Mouse (Mus musculus): ENCODE measurements around the gene Zglp1. TPM values are rescaled to one million over a fixed set of nuclear protein-coding genes. Genes with fewer than 3 reads are reported as not detected.
"Not testable (repeated sequence)": the region's sequence is repeated elsewhere in the genome, so short reads cannot be mapped to it uniquely, and the experiment has no call there.

Zglp1 gene
- polyA plus RNA-seq, 1 experiment from 2014 or later, result not detected

DNA sequence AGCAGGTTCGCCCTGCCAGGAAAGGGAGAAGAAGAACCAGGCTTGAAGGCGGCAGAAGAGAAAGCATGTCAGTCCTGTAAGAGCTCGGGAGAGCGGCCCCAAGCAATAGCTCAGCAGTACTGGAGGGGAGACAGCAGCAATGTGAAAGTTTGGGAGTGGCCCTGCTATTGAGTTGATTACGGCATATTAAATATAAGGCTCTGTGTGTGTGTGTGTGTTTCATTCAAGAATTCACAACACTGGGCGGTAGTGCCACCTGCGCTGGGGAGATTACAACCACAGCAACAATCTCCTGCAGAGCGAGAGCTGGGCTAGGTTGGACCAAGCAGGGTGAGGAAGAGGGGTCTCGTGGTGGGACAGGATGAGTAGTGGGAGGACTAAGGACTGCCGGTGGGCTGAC is 15.3 kb downstream of the Zglp1 start:
- no peak overlapping the region for H3K4me2 ChIP-seq
- no peak overlapping the region for H3K27ac ChIP-seq
- ATAC-seq (replicated peaks; ENCODE audit: insufficient number of reproducible peaks, insufficient read depth, low FRiP score, low read depth), result no peak
- H3K4me3 ChIP-seq, result no peak overlapping the region
- H3K27me3 ChIP-seq, result no peaks in the 10 kb centered on the region
- H3K4me1 ChIP-seq (replicated peaks), result no peaks in the 10 kb centered on the region
- H3K9ac ChIP-seq, result no peak overlapping the region
- H3K36me3 ChIP-seq, result no peaks in the 10 kb centered on the region
- WGBS, result 52% methylated on average over 10 of the region's 10 CpGs
- H3K9me3 ChIP-seq (replicated peaks), result no peaks in the 10 kb centered on the region

DNA sequence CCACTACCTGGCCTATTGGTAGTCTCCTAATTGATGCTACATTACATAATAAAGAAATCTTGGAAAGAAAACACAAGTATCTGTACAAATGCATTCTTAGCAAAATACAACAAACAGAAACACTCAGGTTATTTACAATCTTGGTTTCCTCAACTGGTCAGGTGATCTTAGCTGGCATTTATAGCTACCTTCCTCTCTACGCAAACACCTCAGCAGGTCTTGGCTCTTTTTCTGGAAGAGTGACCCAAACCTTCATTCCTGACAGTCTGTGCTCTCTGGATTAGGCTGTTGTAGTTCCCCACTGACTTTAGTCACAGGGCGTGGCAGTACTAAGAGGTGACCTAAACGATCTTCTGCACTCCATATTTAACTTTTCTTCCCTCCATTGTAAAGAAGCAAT is 21.7 kb downstream of the Zglp1 start:
- ATAC-seq (replicated peaks; ENCODE audit: insufficient number of reproducible peaks, insufficient read depth, low FRiP score, low read depth), result no peak
- Histone ChIP-seq H3K36me3 (no peaks in the 10 kb centered on the region), H3K27me3 (0 out of 2 replicates have a peak, but pooled peaks cover 3% of the 10 kb centered on the region), H3K9me3 (replicated peaks) (no peaks in the 10 kb centered on the region), H3K27ac (no peak overlapping the region), H3K4me2 (no peak overlapping the region), H3K9ac (no peak overlapping the region), H3K4me3 (no peak overlapping the region), H3K4me1 (replicated peaks) (no peaks in the 10 kb centered on the region)
- 69% methylated on average over 3 of the region's 3 CpGs for WGBS

DNA sequence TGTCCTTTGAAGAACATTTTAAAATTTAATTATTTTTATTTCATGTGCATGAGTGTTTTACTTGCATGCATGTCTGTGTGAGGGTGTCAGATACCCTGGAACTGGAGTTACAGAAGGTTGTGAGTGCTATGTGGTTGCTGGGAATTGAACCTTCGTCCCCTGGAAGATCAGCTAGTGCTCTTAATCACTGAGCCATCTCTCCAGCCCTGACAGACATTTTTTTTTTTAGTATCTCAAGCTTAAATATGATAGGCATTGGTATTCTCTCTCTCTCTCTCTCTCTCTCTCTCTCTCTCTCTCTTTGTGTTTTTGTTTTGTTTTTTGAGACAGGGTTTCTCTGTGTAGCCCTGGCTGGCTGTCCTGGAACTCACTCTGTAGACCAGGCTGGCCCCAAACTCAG is 22.1 kb downstream of the Zglp1 start:
- H3K36me3 ChIP-seq; H3K9ac ChIP-seq; H3K4me3 ChIP-seq; ATAC-seq (replicated peaks; ENCODE audit: insufficient number of reproducible peaks, insufficient read depth, low FRiP score, low read depth); H3K9me3 ChIP-seq (replicated peaks); H3K4me1 ChIP-seq (replicated peaks); H3K27ac ChIP-seq; H3K4me2 ChIP-seq; H3K27me3 ChIP-seq: not testable (repeated sequence)
- WGBS, result 55% methylated on average over 1 of the region's 1 CpGs

DNA sequence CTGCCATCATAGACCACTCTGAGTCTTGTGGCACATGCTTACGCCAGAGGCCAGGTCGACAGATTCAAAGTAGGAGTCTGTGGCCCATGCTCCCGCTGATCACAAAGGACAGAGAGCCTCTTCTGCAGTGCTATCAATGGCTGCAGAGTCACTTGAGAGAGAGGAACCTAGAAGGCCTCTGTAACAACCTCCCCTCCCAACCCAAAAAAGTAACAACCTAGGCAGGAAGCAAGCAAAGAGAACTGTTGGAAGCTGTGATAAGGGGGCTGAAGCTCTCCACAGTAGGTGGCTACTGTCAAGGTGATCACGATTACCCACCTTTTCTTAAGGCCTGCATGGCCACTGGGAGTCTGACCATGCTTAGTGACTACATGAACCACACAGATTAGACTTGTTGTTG is 23.3 kb downstream of the Zglp1 start:
- ATAC-seq (replicated peaks; ENCODE audit: insufficient number of reproducible peaks, insufficient read depth, low FRiP score, low read depth), result no peak
- Histone ChIP-seq H3K27me3 (peaks cover 14% of the 10 kb centered on the region), H3K4me2 (no peak overlapping the region), H3K9me3 (replicated peaks) (no peaks in the 10 kb centered on the region), H3K9ac (no peak overlapping the region), H3K4me1 (replicated peaks) (peaks cover 1% of the 10 kb centered on the region), H3K27ac (no peak overlapping the region), H3K4me3 (no peak overlapping the region), H3K36me3 (no peaks in the 10 kb centered on the region)
- WGBS, result 81% methylated on average over 4 of the region's 4 CpGs

DNA sequence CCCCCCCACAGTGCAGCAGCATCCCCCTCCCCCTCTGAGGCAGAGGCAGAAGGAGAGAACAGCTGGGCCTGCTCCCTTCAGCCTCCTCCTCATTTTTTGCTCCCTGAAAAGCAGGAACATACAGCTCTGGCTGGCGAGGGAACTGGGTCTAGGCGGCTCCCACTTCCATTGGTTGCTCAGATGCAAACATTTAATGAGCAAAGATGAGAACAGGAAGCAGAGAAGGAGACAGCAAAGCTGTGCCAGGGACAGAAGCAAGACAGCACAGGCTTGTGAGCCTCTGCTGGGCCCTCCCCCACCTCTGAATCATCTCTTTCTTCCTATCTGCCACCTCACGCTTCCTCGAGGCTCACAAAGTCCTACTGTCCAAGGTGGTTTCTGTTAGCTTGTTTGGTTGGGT is 25.6 kb downstream of the Zglp1 start:
- peaks cover 37% of the 10 kb centered on the region for H3K27me3 ChIP-seq

DNA sequence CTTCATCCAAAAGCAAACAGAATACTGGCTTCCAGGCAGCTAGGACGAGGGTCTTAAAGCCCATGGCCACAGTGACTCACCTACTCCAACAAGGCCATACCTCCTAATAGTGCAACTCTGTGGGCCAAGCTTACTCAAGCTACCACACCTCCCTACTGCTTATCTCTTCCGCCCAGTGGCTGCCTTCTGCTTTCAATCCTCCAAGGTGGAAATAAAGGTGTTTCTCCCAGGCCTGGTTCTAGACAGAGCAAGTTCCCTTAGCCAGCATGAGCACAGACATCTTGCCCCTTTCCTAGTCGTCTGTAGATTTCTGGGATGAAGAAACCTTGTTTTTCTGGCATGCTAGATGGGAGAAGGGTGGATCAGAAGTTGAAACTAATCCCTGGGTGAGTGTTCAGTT is 27.1 kb downstream of the Zglp1 start:
- WGBS, result 77% methylated on average over 3 of the region's 3 CpGs
- no peaks in the 10 kb centered on the region for H3K9me3 ChIP-seq (replicated peaks)

More for the DNA sequence above, 25.6 kb downstream of the Zglp1 start:
- Histone ChIP-seq H3K4me2 (no peak overlapping the region), H3K9ac (no peak overlapping the region), H3K36me3 (no peaks in the 10 kb centered on the region), H3K4me1 (replicated peaks) (peaks cover 23% of the 10 kb centered on the region), H3K4me3 (no peak overlapping the region), H3K27ac (no peak overlapping the region), H3K9me3 (replicated peaks) (no peaks in the 10 kb centered on the region)
- ATAC-seq (replicated peaks; ENCODE audit: insufficient number of reproducible peaks, insufficient read depth, low FRiP score, low read depth), result no peak
- 41% methylated on average over 4 of the region's 4 CpGs for WGBS

DNA sequence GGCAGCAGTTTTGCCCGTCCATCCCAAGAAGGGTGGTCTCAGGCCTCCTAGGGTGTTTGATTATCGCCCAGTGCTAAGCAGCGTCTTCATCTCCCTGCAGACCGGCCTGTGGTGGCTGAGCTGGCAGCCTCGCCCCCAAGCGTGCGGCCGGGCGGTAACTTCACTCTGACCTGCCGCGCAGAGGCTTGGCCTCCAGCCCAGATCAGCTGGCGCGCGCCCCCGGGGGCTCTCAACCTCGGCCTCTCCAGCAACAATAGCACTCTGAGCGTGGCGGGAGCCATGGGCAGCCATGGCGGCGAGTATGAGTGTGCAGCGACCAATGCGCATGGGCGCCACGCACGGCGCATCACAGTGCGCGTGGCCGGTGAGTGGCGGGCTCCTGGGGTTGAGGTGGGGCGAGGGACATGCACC is 29.4 kb downstream of the Zglp1 start:
- H3K36me3 ChIP-seq, result no peaks in the 10 kb centered on the region
- no peak overlapping the region for H3K27ac ChIP-seq
- peak; percentile 71 for ATAC-seq (replicated peaks; ENCODE audit: insufficient number of reproducible peaks, insufficient read depth, low FRiP score, low read depth)
- H3K4me1 ChIP-seq (replicated peaks), result peaks cover 43% of the 10 kb centered on the region
- H3K4me3 ChIP-seq, result peak overlapping the region; percentile 45
- WGBS, result 3% methylated on average over 31 of the region's 31 CpGs
- H3K4me2 ChIP-seq, result peak overlapping the region; percentile 73
- H3K9me3 ChIP-seq (replicated peaks), result no peaks in the 10 kb centered on the region
- H3K9ac ChIP-seq, result peak overlapping the region; percentile 31; the same call in 1 of the 2 replicates
- peaks cover 73% of the 10 kb centered on the region for H3K27me3 ChIP-seq

More for the DNA sequence above, 27.1 kb downstream of the Zglp1 start:
- ATAC-seq (replicated peaks; ENCODE audit: insufficient number of reproducible peaks, insufficient read depth, low FRiP score, low read depth), result no peak
- Histone ChIP-seq H3K4me2 (no peak overlapping the region), H3K27me3 (peaks cover 52% of the 10 kb centered on the region), H3K27ac (no peak overlapping the region), H3K9ac (no peak overlapping the region), H3K36me3 (no peaks in the 10 kb centered on the region), H3K4me1 (replicated peaks) (peaks cover 31% of the 10 kb centered on the region), H3K4me3 (no peak overlapping the region)

DNA sequence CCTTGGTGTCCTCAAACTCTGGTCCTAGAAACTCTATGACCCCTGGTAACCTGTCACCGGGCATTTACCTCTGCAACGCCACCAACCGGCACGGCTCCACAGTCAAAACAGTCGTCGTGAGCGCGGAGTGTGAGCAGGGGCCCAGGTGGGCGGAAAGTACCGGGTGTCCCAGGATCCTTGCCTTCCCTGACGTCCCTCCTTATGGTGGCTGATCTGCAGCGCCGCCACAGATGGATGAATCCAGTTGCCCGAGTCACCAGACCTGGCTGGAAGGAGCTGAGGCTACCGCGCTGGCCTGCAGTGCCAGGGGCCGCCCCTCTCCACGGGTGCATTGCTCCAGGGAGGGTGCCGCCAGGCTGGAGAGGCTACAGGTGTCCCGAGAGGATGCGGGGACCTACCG is 30.2 kb downstream of the Zglp1 start:
- Histone ChIP-seq H3K4me3 (peak overlapping the region; percentile 45), H3K36me3 (no peaks in the 10 kb centered on the region), H3K4me1 (replicated peaks) (peaks cover 51% of the 10 kb centered on the region), H3K27ac (no peak overlapping the region), H3K4me2 (peak overlapping the region; percentile 73), H3K9me3 (replicated peaks) (no peaks in the 10 kb centered on the region), H3K27me3 (peaks cover 82% of the 10 kb centered on the region), H3K9ac (peak overlapping the region; percentile 35; the same call in 1 of the 2 replicates)
- WGBS, result 5% methylated on average over 22 of the region's 22 CpGs
- ATAC-seq (replicated peaks; ENCODE audit: insufficient number of reproducible peaks, insufficient read depth, low FRiP score, low read depth), result no peak

DNA sequence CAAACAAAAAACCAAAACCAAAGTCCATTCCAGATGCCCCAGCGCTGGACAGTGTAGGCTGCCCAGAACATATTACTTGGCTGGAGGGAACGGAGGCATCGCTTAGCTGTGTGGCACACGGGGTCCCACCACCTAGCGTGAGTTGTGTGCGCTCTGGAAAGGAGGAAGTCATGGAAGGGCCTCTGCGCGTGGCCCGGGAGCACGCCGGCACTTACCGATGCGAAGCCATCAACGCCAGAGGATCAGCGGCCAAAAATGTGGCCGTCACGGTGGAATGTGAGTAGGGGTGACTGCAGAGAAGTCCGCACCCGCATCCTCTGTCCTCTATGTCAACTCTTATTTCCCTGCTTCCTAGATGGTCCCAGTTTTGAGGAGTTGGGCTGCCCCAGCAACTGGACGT is 30.7 kb downstream of the Zglp1 start:
- Histone ChIP-seq H3K9ac (0 out of 2 replicates have a peak overlapping the region, but pooled peaks have one; percentile 35), H3K36me3 (no peaks in the 10 kb centered on the region), H3K4me3 (no peak overlapping the region), H3K4me1 (replicated peaks) (peaks cover 56% of the 10 kb centered on the region), H3K27ac (no peak overlapping the region), H3K9me3 (replicated peaks) (no peaks in the 10 kb centered on the region), H3K27me3 (peaks cover 84% of the 10 kb centered on the region), H3K4me2 (peak overlapping the region; percentile 73)
- ATAC-seq (replicated peaks; ENCODE audit: insufficient number of reproducible peaks, insufficient read depth, low FRiP score, low read depth), result no peak
- WGBS, result 14% methylated on average over 20 of the region's 20 CpGs

DNA sequence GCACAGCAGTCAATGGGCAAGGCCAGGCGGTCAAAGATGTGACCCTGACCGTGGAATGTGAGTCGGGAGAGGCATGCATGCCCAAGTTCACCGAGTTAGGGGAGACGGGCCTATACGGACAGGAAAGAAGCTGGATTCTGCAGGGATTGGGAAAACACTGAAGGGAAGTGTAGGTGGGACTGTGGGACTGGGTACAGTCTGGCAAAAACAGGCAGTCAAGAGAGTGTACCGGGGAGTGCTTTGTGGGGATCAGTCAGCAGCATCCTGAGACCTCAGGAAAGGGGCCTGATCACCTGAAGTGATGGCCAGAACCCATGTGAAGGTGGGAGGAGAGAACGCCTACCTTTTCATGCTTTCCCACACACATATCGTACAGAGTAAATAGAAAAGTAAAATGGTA is 31.3 kb downstream of the Zglp1 start:
- peaks cover 84% of the 10 kb centered on the region for H3K27me3 ChIP-seq
- H3K9ac ChIP-seq, result no peak overlapping the region
- no peak overlapping the region; the same call in 1 of the 2 replicates for H3K4me3 ChIP-seq
- ATAC-seq (replicated peaks; ENCODE audit: insufficient number of reproducible peaks, insufficient read depth, low FRiP score, low read depth), result no peak
- peaks cover 62% of the 10 kb centered on the region for H3K4me1 ChIP-seq (replicated peaks)
- 35% methylated on average over 9 of the region's 9 CpGs for WGBS
- H3K4me2 ChIP-seq, result no peak overlapping the region
- H3K27ac ChIP-seq, result no peak overlapping the region
- H3K9me3 ChIP-seq (replicated peaks), result no peaks in the 10 kb centered on the region
- no peaks in the 10 kb centered on the region for H3K36me3 ChIP-seq

DNA sequence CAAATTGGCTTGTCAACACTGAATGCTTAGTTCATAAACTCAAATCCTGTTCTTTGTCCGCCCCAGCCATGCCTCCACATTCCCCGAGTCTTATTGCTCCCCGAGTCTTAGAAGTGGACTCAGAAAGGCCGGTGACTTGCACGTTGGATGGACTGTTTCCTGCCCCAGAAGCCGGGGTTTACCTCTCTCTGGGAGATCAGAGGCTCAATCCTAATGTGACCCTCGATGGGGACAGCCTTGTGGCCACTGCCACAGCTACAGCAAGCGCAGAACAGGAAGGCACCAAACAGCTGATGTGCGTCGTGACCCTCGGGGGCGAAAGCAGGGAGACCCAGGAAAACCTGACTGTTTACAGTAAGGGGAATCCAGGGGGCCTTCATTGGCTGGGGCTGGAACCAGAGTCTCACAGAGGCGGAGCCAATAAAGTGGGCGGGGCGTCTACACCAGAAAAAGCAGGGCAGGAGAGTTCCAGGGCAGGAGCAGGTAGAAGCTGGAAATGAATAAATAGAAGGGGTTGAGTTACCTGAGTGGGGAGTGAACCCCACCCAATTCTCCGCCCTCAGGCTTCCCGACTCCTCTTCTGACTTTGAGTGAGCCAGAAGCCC is 32.3 kb downstream of the Zglp1 start:
- no peak for ATAC-seq (replicated peaks; ENCODE audit: insufficient number of reproducible peaks, insufficient read depth, low FRiP score, low read depth)

DNA sequence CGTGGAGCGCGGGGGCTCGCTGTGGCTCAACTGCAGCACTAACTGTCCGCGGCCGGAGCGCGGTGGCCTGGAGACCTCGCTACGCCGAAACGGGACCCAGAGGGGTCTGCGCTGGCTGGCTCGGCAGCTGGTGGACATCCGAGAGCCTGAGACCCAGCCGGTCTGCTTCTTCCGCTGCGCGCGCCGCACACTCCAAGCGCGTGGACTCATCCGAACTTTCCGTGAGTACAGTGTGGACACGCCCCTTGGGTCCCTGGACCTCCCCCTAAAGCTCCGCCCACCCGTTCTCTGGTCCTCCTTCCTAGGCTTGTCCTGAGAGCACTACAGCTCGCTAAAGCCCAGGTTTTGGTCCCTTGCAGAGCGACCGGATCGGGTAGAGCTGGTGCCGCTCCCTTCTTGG is 33.8 kb downstream of the Zglp1 start:
- no peak overlapping the region for H3K27ac ChIP-seq
- peaks cover 66% of the 10 kb centered on the region for H3K27me3 ChIP-seq
- H3K36me3 ChIP-seq, result no peaks in the 10 kb centered on the region
- peak overlapping the region; percentile 98 for H3K4me2 ChIP-seq
- H3K4me1 ChIP-seq (replicated peaks), result peaks cover 74% of the 10 kb centered on the region
- ATAC-seq (replicated peaks; ENCODE audit: insufficient number of reproducible peaks, insufficient read depth, low FRiP score, low read depth), result peak; percentile 50
- 0% methylated on average over 34 of the region's 34 CpGs for WGBS
- no peaks in the 10 kb centered on the region for H3K9me3 ChIP-seq (replicated peaks)
- peak overlapping the region; percentile 44 for H3K9ac ChIP-seq
- H3K4me3 ChIP-seq, result peak overlapping the region; percentile 59

More for the DNA sequence above, 32.3 kb downstream of the Zglp1 start:
- Histone ChIP-seq H3K4me1 (replicated peaks) (peaks cover 72% of the 10 kb centered on the region), H3K4me3 (no peak overlapping the region), H3K27ac (no peak overlapping the region), H3K27me3 (peaks cover 77% of the 10 kb centered on the region), H3K36me3 (no peaks in the 10 kb centered on the region), H3K9ac (no peak overlapping the region), H3K9me3 (replicated peaks) (no peaks in the 10 kb centered on the region), H3K4me2 (no peak overlapping the region)
- 5% methylated on average over 17 of the region's 17 CpGs for WGBS
